Mouse (Mus musculus) retina, postnatal 1 day (tissue): ENCODE measurements around the gene Siae.

ENCODE experiments used
- DNase-seq: peaks from one replicate; pipeline ENCODE4 v3.0.0-alpha.2; 2012

Siae gene

DNA sequence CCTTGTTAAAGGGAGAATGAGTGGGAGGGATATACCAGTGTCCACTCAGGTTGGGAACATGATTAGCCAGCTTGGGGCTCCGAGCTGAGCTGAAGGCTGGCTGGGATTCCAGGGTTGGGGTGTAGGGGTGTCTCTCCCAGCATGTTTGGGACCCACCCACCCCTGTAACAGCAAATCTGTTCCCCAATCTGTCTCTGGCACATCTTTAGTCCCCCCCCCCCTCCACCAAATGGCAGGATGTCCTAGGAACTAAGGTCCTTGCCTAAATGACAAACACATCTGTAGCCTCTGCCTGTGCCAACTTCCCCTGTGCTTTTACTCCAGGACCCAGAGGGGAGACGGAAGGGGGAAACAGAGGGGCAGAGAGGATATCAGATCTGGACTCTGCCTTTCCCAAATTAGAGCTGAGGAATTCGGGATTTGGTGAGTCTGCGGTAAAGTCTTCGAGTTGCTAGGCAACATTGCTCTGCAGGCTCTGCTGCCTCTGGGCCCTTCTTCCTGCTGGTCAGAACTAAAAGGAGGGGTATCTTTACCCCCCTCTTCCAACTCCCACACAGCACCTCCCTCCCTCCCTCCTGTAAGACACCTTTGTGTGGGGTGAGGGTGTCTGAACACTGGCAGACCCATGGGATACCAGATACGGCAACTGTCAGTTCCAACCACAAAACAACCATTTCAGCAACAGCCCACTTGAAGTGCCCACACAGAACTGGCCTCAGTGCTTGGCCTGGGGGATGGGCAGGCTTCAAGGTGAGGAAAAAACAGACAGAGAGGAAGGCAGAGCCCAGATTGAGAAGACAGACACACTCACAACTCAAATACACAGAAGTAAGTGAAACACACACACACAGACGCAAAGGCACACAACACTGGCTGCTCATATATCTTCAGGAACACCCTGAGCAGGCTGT, at the start of gene Siae:
TSS of gene Siae (plus strand) at position 861 of the 911 bp plus-strand sequence.
- DNase-seq = no peak

- no peak for DNase-seq
Observed at GRCm38 (mm10) chr9:37506023-37506422, 49.5 kb upstream of the Siae start.

DNA sequence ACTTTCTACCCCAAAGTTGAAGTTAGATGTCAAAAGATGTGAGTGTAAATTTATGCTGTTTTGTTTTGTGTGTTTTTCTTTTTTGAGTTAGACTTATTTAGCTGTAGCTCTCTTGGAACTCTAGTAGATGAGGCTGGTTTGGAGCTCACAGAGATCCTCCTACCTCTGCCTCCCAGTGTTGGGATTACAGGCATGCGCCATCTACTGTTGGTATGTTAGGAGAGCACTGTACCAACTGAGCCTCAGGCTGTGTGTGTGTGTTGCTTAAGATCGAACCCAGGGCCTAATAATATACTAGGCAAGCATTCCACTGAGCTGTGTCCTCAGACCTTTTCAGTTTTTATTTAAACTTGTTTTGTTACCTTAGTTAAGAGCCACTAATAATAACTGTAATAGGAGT, 43.4 kb upstream of the Siae start:
- DNase-seq = no peak

- no peak for DNase-seq
Observed at GRCm38 (mm10) chr9:37514456-37514855, 41.0 kb upstream of the Siae start.

- no peak for DNase-seq
Observed at GRCm38 (mm10) chr9:37517467-37517866, 38.0 kb upstream of the Siae start.

DNA sequence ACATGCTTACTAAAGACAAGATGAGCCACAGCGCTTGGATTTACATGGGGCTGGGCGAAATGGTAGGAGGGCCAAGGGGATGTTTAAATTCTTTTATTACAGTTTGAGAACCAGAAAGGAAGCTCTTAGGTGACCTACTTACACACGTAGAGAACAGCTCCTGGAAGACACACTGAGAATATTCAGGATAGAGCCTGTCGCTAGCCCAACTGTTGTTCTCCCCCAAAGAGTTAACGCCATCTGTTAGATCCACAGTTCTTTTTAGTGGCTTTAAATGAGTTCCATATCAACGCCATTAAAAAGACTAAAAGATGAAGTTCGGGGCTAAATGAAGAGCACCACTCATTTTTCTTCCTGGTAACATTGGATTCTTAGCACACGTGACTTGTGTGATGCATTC, 36.5 kb upstream of the Siae start:
- DNase-seq = no peak

DNA sequence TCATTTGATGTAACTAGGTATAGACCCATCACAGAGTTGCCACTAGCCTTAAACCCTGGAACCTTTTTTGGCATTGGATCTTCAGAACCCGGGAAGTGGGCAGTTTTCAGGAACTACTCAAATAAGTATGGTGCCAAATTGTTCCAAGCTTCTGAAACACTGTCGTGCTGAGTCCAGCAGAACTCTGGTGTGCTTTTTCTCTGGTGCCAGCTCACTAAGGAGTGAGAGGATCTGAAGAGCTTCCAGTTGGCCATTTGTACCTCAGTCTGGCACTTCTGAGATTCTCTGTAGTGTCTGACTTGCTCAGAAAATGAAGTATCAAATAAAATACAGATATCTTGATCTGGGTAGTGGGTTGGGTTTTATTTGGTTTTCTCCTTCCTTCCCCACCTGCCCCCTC, 35.5 kb upstream of the Siae start:
- no peak for DNase-seq

DNA sequence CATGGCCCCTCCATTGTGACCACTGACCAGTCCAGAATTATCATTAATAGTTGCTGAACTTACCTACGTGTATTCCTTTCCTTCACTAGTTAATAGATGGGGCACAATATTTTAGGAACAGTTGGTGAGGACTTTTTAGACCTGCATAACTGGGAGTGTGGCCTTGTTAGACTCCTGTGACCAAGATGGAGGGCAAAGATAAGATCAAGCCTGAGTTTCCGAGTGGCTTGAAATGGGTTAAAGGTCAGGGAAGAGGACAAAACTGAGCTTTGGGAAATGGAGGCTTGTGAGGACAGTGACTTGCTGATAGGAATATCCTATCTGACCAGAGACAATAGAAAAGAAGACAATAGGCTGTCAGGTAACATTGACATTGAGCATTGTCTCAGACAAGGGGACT, 30.0 kb upstream of the Siae start:
- DNase-seq = no peak

DNA sequence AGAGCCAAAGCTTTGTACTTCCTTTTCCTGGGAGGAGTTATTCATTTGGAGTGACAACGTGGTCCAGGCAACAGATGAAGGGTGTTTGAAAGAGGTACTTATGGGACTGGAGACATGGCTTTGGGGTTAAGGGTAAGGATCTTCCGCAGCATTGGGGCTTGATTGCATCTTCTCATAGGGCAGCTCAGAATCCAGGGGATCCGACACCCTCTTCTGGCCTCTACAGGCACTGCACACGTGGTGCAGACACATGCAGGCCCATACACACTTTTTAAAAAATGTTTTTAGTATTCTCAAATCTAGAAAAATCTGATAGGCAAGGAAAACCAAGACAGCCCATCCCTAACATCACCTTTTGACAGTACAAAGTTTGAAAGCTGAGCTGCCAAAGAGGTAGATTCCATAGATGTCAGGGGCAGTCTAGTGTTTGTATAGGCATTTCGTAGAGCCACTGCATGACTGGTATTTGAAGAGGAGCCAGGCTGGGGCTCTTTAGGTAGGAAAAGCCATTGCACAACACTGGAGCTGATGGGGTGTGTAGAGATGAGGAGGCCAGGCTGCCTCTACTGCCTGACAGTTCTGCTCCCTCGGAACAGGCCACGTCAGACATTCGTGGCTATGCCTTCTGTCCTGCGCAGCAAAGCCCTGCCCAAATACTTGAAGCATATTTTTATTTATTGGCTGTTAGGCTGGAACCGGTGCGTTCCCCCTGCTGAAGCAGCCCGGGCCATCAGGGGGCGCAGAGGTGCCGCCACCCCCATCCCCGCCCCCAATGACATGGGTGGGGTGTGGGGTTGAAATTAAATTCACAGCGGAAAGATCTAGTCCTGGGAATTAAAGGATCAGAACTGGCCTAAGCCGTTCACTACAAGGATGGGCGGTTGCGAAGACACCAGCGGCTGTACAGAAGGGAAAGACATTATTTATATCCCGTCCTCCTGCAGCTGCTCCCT, 28.8 kb upstream of the Siae start:
- DNase-seq = peak; percentile 55

DNA sequence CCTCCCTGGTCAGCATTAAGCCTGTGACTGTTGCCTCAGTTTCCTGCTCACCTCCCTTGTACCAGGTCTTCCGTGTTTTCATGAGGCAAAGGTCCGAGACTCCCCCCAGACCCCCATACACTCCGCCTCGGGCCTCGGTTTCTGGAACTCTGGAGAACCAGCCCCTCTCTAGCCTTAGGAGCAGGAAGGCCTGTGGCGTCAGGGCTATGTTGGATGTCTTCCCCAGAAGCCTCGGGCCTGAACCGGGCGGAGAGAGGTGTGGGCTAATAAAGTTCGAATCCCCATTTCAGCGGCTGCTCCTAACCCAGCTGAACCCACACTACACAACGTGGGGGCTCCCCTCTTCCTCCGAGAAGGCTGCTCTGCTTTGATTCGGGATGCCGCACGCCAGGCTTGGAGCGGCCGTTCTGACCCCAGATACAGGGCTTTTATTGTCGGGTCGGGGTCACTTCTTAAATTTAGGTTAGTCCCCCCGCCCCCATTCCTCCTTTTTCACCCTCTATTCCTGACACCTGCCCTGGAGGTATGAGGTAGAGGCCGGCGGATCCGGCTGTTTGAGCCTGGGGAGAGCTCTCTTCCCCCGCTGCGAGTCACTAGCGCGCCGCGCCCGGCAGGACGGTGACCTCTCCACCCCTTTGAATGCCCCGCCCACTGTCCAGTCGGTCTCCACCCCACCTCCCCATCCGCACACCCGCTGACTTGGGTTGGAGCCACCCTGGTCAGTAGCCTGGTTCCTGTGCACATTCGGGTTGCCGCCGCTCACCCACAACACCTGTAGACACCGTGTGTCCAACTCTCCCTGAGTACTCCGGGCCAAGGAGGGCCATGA, 27.9 kb upstream of the Siae start, which contains the start of gene Esam:
TSS of gene Esam (plus strand) at position 683 of the 829 bp plus-strand sequence.
- peak; percentile 24 for DNase-seq

GRCm38 (mm10) chr9:37528225-37528970, 27.1 kb upstream of the Siae start:
- DNase-seq = no peak

DNA sequence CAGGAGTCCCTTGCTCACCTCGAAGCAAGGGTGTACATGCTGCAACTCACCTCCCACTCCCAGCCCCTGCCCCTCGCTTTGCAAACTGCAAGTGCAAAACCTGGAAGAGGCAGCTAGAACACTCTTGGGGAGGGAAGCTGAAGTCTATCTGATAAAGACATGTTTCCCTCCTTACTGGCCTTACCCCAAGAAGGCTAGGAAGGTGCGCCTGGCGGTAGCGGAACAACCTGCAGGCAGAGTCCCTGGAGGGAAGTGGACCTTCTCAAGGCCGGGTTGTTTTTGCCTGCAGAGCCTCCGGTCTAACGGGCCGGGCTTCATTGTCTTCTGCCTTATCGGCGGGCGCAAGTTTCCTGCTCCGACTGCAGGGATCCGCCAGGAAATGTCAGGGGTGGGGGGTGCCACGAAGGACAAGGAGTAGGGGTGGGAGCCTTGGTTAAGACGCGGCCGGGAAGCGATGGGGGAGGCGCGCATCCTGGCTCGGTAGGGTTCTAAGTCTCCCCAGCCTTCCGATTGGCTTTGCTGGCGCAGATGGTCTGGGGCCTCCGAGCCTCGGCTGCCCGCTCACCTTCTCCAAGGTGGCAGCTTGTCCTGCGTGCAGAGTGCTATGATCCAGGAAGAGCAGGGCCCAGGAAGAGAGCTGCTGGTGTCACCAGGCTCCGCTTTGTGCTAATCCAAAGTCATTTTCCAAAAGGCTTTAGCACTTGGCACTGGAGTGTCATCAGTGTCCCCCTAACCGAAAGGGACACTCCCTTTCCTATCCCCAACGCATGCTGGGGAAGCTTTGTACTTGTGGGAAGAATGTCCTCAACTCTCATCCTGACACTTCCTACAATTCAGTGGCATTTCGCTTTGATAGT, 25.2 kb upstream of the Siae start:
- DNase-seq = peak; percentile 44

DNA sequence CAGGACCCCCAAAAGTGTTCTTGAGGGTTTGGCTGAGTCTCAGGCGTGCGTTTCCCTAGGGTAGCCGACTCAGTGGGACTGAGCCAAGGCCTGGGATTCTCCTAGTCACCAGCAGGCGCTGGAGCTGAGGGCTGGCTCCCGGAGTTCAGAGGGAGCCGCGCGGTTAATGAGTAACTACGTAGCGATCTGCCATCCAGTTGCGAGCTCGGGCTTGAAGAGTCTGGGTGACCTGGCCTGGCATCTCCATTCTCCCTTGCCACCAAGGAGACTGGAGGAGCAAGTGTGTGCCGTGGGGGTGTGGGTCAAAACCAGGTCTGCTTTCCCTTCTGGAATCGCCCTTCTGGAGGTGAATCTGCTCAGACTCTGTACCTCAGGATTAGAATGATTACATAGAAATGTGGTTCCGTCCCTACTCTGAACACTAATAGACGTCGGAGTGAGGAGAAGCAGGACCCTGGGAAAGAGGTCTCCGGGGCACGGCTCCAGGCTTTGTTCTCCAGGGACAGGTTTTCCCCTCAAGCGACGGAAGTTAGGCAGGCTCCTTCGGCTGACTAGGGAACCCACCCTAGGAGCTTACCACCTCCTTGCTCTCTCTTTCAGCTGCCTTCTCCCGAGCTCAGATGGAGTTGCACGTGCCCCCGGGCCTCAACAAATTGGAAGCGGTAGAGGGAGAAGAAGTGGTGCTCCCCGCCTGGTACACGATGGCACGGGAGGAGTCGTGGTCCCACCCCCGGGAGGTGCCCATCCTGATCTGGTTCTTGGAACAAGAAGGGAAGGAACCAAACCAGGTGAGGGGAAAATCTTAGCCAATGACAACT, 24.4 kb upstream of the Siae start:
- DNase-seq = peak; percentile 78

GRCm38 (mm10) chr9:37536851-37537250, 18.6 kb upstream of the Siae start:
- no peak for DNase-seq

DNA sequence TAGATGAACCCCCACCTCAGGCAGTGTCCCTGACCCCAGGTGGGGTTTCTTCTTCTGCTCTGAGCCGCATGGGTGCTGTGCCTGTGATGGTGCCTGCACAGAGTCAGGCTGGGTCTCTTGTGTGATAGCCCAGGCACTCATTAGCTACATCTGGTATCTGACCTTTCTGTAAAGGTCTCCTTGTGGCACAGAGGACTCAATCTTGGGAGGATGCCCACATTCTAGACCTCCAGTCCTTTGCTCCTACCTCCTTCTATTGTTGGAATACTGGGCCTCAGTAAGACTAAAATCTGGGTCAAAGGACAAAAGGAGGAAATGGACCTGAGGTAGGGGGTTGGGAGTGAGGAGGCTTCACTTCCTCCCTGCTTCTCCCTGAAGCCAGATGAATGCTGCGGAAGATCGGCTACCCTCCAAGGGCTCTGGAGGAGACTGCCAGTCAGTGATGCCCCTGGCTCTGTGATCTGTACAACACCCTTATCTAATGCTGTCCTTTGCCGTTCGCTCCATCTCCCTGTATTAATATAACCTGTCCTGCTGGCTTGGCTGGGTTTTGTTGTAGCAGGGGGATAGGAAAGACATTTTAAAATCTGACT, 17.7 kb upstream of the Siae start:
- DNase-seq = peak; percentile 18

DNA sequence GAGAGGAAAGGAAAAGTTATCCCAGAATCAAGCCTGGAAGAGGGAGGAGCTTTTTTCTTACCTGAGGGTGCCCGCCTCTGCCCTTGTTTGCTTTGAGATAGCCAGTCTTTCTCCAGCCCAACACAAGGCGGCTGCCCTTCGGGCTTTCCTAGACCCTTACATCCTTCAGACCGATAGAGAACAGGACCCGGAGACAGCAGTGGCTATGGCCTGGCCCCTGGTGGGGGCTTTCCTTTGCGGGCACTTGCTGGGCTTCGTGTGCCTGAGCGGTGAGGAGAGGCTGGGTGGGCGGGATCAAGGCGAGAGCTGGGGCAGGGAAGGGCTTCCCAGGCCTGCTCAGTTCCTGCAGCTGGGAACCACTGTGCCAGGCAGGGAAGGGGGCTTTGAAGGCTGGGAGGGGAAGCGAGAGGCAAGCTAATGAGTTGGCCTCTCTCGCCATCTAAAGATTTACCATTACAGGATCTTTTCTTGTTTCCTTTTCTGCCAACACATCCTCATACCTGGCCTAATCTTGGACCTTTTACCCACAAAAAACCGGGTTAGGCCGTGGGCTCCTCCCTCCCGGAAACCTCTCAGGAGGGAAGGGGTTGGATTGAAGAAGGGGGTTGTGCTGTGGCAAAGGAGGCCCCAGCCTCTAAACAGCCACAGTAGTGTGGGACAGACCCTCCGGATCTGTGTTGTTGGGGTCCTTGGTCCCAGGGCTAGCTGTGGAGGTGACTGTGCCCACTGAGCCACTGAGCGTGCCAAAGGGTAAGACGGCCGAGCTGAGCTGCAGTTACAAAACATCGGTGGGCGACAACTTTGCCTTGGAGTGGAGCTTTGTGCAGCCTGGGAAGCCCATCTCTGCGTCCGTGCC, 16.1 kb upstream of the Siae start, which contains the start of gene Vsig2:
TSS of gene Vsig2 (plus strand) at position 86 of the 856 bp plus-strand sequence.
- no peak for DNase-seq

DNA sequence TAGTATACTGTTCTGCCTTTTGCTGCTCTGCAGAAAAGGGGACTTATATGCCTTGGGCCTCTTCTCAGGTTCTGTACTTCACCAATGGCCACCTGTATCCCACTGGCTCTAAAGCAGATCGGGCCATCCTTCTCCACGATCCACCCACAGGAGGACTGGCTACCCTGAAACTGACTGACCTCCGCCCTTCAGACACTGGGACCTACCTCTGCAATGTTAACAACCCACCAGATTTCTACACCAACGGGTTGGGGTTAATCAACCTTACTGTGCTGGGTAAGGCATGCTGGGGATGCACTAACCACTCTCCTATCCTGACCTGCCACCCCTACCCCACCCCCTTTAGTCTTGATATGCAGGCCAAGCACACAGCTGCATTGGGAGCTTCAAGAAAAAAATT, 15.3 kb upstream of the Siae start:
- no peak for DNase-seq
